Mouse (Mus musculus) bone marrow, adult 2 months (tissue): ENCODE measurements at regions not wholly inside any gene's neighbourhood (a gene's known extent, or its start where the extent isn't known, plus 50 kb on each side); places are given as distances from the start of the nearest gene placed in this dataset.

ENCODE experiments used
- CTCF ChIP-seq: fragments of 200-500 bp; IDR thresholded peaks from 2 replicates; pipeline ENCODE4 v1.5.1; 2011; ENCODE audit warnings: low read length, control low read depth; ENCODE audit not compliant: control insufficient read depth, insufficient read depth
- POLR2A ChIP-seq: fragments of 200-500 bp; IDR thresholded peaks from 2 replicates; pipeline ENCODE4 v1.6.1; 2011; ENCODE audit warnings: low read depth, mild to moderate bottlenecking, control low read depth, low read length, borderline replicate concordance; ENCODE audit not compliant: control insufficient read depth

DNA sequence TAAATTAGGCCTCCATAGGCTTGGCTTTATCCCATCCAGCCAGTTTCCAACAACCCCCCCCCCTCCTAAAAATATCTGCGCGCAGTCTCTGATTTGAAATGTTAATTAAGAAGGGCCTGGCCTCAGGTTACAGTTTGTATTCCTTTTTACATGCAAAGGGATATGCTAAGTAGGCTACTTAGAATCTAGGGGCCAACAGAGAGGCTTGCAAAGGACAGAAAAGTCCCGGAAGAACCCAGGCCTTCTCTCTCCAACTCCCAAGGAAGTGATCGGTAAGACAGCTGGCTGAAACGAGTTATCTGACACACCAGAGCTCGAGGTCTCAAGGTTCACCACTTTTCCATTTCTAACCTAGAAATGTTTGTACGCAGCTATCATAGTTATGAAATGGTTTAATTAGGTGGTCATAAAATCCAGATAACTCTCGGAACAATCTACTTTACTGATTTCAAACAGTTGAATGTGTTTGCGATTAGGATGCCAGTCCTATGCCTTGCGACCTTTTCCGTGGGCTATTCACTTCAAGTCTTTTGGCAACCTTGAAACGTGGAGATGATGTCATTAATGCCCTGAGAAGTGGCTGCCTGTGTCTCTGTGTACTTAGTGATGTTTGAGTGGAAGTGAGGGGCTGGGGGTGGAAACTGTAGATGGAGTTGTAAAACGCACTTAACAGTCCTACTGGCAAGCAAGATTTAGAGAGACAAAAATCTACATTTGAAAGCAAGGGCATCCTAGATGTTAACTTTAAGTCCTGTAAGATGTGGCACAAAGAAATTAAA lies 1026.5 kb downstream of the Adgrl2 start:
- TF ChIP-seq CTCF (no peak), POLR2A (no peak)
